Mouse (Mus musculus): ENCODE measurements around the gene Ppp1r3e.

Ppp1r3e gene

GRCm38 (mm10) chr14:54876539-54877047 is 757 bp downstream of the Ppp1r3e start:
- peak; percentile 93 to 98 for DNase-seq

- no peak for DNase-seq
These were observed 1.4 kb downstream of the Ppp1r3e start for GRCm38 (mm10) chr14:54875844-54876538.

- DNase-seq: no peak
These were observed 3.2 kb downstream of the Ppp1r3e start for GRCm38 (mm10) chr14:54874165-54874564.

GRCm38 (mm10) chr14:54870861-54871260 is 6.5 kb downstream of the Ppp1r3e start, which contains the start of gene Homez:
Gene Homez (minus strand): TSS chr14:54870961.
- DNase-seq: no peak

- DNase-seq: no peak
These were observed 9.3 kb downstream of the Ppp1r3e start for GRCm38 (mm10) chr14:54868026-54868425.

- peak in 1 of 2 experiments; percentile 28 for DNase-seq
These were observed 10.4 kb downstream of the Ppp1r3e start for GRCm38 (mm10) chr14:54866936-54867335.

GRCm38 (mm10) chr14:54866268-54866667 is 11.1 kb downstream of the Ppp1r3e start:
- no peak for DNase-seq

- DNase-seq: no peak
These were observed 11.7 kb downstream of the Ppp1r3e start for GRCm38 (mm10) chr14:54865626-54866025.

GRCm38 (mm10) chr14:54864313-54865036 is 12.9 kb downstream of the Ppp1r3e start:
- peak in 1 of 2 experiments; percentile 21 for DNase-seq

- peak; percentile 92 to 97 for DNase-seq
These were observed 13.6 kb downstream of the Ppp1r3e start for GRCm38 (mm10) chr14:54863501-54864312.

GRCm38 (mm10) chr14:54860511-54860910 is 16.8 kb downstream of the Ppp1r3e start:
- peak; percentile 83 to 84 for DNase-seq

GRCm38 (mm10) chr14:54857891-54858290 is 19.5 kb downstream of the Ppp1r3e start:
- DNase-seq: peak; percentile 64 to 79

- DNase-seq: no peak
These were observed 20.6 kb downstream of the Ppp1r3e start for GRCm38 (mm10) chr14:54856703-54857102.

- no peak for DNase-seq
These were observed 21.6 kb downstream of the Ppp1r3e start for GRCm38 (mm10) chr14:54855726-54856125.

GRCm38 (mm10) chr14:54843461-54843860 is 33.9 kb downstream of the Ppp1r3e start:
- peak in 1 of 2 experiments; percentile 38 for DNase-seq

- DNase-seq: peak; percentile 26 to 31
These were observed 53.6 kb downstream of the Ppp1r3e start for GRCm38 (mm10) chr14:54823716-54824115.
